Mouse (Mus musculus): ENCODE measurements around the gene Pcare.
"Not testable (repeated sequence)": the region's sequence is repeated elsewhere in the genome, so short reads cannot be mapped to it uniquely, and the experiment has no call there.

Pcare gene

GRCm38 (mm10) chr17:71752831-71753230, at the start of gene Pcare:
Pcare (minus strand) TSS chr17:71752894.
- no peak for DNase-seq (ENCODE audit: low spot score)

GRCm38 (mm10) chr17:71795521-71796205, 43.0 kb upstream of the Pcare start:
- no peak for DNase-seq (ENCODE audit: low spot score)

- no peak for DNase-seq (ENCODE audit: low spot score)
These were observed 38.9 kb upstream of the Pcare start for GRCm38 (mm10) chr17:71791622-71792021.

GRCm38 (mm10) chr17:71791109-71791508, 38.4 kb upstream of the Pcare start:
- DNase-seq (ENCODE audit: low spot score): no peak

GRCm38 (mm10) chr17:71786456-71786855, 33.8 kb upstream of the Pcare start:
- DNase-seq (ENCODE audit: low spot score): no peak

GRCm38 (mm10) chr17:71783366-71783735, 30.7 kb upstream of the Pcare start:
- DNase-seq (ENCODE audit: low spot score): no peak

GRCm38 (mm10) chr17:71782699-71783365, 30.1 kb upstream of the Pcare start:
- no peak for DNase-seq (ENCODE audit: low spot score)

- no peak for DNase-seq (ENCODE audit: low spot score)
These were observed 29.6 kb upstream of the Pcare start for GRCm38 (mm10) chr17:71782242-71782698.

- no peak for DNase-seq (ENCODE audit: low spot score)
These were observed 28.3 kb upstream of the Pcare start for GRCm38 (mm10) chr17:71780945-71781344.

- DNase-seq (ENCODE audit: low spot score): no peak
These were observed 27.8 kb upstream of the Pcare start for GRCm38 (mm10) chr17:71780490-71780889.

- no peak for DNase-seq (ENCODE audit: low spot score)
These were observed 26.0 kb upstream of the Pcare start for GRCm38 (mm10) chr17:71778696-71779095.

GRCm38 (mm10) chr17:71775279-71775678, 22.6 kb upstream of the Pcare start:
- DNase-seq (ENCODE audit: low spot score): no peak

GRCm38 (mm10) chr17:71774173-71774572, 21.5 kb upstream of the Pcare start:
- no peak for DNase-seq (ENCODE audit: low spot score)

- no peak for DNase-seq (ENCODE audit: low spot score)
These were observed 18.0 kb upstream of the Pcare start for GRCm38 (mm10) chr17:71770696-71771095.

GRCm38 (mm10) chr17:71769564-71769963, 16.9 kb upstream of the Pcare start:
- no peak for DNase-seq (ENCODE audit: low spot score)

GRCm38 (mm10) chr17:71768173-71768572, 15.5 kb upstream of the Pcare start, which contains the start of gene Clip4:
Clip4 (plus strand) TSS chr17:71768473.
- not testable (repeated sequence) for DNase-seq (ENCODE audit: low spot score)

- DNase-seq (ENCODE audit: low spot score): no peak
These were observed 7.8 kb upstream of the Pcare start for GRCm38 (mm10) chr17:71760536-71760935.

- DNase-seq (ENCODE audit: low spot score): no peak
These were observed 3.0 kb downstream of the Pcare start for GRCm38 (mm10) chr17:71749616-71750168.

- DNase-seq (ENCODE audit: low spot score): no peak
These were observed 5.1 kb downstream of the Pcare start for GRCm38 (mm10) chr17:71747561-71747960.

- no peak for DNase-seq (ENCODE audit: low spot score)
These were observed 6.6 kb downstream of the Pcare start for GRCm38 (mm10) chr17:71746114-71746513.

- no peak for DNase-seq (ENCODE audit: low spot score)
These were observed 9.8 kb downstream of the Pcare start for GRCm38 (mm10) chr17:71742935-71743334.

GRCm38 (mm10) chr17:71742156-71742555, 10.5 kb downstream of the Pcare start:
- DNase-seq (ENCODE audit: low spot score): no peak

GRCm38 (mm10) chr17:71736442-71736841, 16.3 kb downstream of the Pcare start:
- DNase-seq (ENCODE audit: low spot score): no peak
